Mouse (Mus musculus): ENCODE measurements at regions not wholly inside any gene's neighbourhood (a gene's known extent, or its start where the extent isn't known, plus 50 kb on each side); places are given as distances from the start of the nearest gene placed in this dataset.
"Not testable (repeated sequence)": the region's sequence is repeated elsewhere in the genome, so short reads cannot be mapped to it uniquely, and the experiment has no call there.

- no peak for DNase-seq (ENCODE audit: low spot score in 2 of 2)
These were observed 214.6 kb downstream of the 3100002H09Rik start for GRCm38 (mm10) chr4:124395966-124396395.

GRCm38 (mm10) chr4:124395069-124395965, 215.3 kb downstream of the 3100002H09Rik start:
- DNase-seq (ENCODE audit: low spot score in 2 of 2) = no peak

- no peak for DNase-seq (ENCODE audit: low spot score in 2 of 2)
These were observed 217.0 kb downstream of the 3100002H09Rik start for GRCm38 (mm10) chr4:124393595-124393994.

GRCm38 (mm10) chr4:124389067-124389466, 221.5 kb downstream of the 3100002H09Rik start:
- DNase-seq (ENCODE audit: low spot score in 2 of 2) = no peak

- no peak for DNase-seq (ENCODE audit: low spot score in 2 of 2)
These were observed 225.2 kb downstream of the 3100002H09Rik start for GRCm38 (mm10) chr4:124385106-124386055.

DNA sequence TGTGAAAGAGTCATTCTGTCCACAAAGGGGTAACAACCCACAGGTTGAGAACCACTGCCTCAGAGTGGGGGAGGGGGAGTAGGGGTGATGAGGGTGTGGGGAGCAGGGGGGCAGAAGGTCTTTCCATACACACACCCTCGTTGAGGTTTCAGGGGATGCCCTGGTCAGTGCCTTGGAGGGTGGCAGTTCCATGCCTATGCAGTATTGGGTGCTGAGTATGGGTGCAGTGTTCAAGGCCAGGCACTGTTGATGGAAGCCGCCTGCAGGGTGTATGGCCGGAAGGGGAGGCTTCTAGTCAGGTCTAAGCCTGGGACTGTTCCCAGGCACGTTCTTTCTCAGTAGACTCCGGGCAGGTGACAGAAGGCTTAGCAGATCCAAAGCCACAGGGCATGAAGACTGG, 234.1 kb downstream of the 3100002H09Rik start:
- no peak for DNase-seq (ENCODE audit: low spot score in 2 of 2)

GRCm38 (mm10) chr4:124375581-124375980, 235.0 kb downstream of the 3100002H09Rik start:
- no peak for DNase-seq (ENCODE audit: low spot score in 2 of 2)

- DNase-seq (ENCODE audit: low spot score in 2 of 2) = no peak
These were observed 241.8 kb downstream of the 3100002H09Rik start for GRCm38 (mm10) chr4:124368831-124369230.

DNA sequence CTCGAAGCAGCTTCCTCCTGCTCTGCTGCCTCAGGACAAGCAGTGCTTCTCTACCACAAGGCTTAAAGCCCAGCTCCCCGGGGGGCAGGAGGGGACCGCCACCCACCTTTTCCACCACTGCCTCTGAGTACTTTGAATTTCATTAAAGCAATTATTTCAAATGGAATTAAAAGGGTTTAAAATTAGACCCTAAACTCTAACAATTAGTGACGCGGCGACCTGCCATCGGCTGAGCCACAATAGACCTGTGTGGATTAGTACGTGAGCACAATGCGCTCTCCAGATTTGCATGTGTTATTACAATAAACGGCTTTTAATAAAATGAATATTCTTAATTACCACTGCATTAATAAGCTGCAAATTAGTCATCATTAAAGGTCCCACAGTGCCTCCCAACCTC, 242.5 kb downstream of the 3100002H09Rik start:
- no peak for DNase-seq (ENCODE audit: low spot score in 2 of 2)

GRCm38 (mm10) chr4:124360578-124360908, 250.1 kb downstream of the 3100002H09Rik start:
- no peak for DNase-seq (ENCODE audit: low spot score in 2 of 2)

DNA sequence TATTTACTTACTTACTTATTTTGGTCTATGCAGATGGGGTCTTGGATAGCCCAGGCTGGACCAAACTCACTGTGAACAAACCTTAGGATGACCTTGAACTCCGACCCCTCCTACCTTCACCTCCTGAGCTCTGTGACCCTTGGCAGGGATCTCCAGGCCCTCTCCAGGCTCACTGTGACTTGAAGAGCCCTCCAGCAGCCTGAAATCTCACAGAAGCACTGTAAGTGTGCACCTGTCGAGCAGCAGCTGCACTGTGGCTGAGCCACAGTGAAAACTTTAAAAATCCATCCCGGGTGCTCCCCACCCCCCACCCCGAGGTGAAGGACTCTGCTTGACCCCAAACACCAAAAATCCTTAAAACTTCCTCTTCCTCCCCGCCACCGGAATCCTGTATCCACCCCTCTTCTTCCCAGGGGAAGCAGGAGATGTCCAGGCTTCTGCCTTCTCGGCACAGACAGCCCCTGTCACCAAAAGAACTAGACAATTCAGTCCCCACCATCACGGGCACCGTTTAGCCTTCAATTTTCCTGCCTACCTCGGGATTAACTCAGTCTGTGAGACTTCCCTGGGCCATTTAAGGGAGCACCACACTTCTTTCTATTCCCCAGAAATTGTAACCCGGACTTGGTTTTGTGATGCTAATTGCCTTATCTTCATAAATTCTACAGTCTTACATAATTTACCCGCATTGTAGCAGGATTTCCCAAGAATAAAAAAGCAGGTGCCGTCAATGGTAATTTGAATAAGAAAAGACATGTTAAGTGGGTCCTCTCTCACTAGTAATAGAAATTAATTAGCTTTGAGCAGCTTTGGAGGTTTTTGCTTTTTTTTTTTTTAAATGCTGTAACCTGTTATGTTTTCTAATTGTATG, 250.7 kb downstream of the 3100002H09Rik start:
- no peak for DNase-seq (ENCODE audit: low spot score in 2 of 2)

- not testable (repeated sequence) for DNase-seq (ENCODE audit: low spot score in 2 of 2)
These were observed 252.1 kb downstream of the 3100002H09Rik start for GRCm38 (mm10) chr4:124358456-124358855.

GRCm38 (mm10) chr4:124350361-124350760, 260.2 kb downstream of the 3100002H09Rik start:
- DNase-seq (ENCODE audit: low spot score in 2 of 2) = no peak

- DNase-seq (ENCODE audit: low spot score in 2 of 2) = no peak
These were observed 260.9 kb downstream of the 3100002H09Rik start for GRCm38 (mm10) chr4:124349610-124350295.

GRCm38 (mm10) chr4:124349055-124349454, 261.5 kb downstream of the 3100002H09Rik start:
- no peak for DNase-seq (ENCODE audit: low spot score in 2 of 2)

GRCm38 (mm10) chr4:124340073-124340472, 270.5 kb downstream of the 3100002H09Rik start:
- DNase-seq (ENCODE audit: low spot score in 2 of 2) = no peak

- DNase-seq (ENCODE audit: low spot score in 2 of 2) = no peak
These were observed 274.9 kb downstream of the 3100002H09Rik start for GRCm38 (mm10) chr4:124335726-124336125.

DNA sequence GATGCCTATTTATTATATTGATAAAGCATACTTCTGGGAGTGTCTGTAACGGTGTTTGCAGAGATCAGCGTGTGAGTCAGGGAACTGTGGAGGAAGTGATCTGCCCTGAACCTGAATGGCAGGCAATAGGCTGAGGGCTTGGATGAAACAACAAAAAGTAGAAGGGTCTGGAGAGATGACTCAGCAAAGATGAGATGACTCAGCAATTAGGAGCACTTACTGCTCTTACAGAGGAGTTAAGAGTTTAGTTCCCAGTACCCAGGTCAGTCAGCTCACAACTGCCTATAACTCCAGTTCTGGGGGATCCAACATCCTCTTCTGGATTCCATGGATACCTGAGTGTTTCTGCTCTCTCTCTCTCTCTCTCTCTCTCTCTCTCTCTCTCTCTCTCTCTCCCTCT, 277.6 kb downstream of the 3100002H09Rik start:
- DNase-seq (ENCODE audit: low spot score in 2 of 2) = no peak

DNA sequence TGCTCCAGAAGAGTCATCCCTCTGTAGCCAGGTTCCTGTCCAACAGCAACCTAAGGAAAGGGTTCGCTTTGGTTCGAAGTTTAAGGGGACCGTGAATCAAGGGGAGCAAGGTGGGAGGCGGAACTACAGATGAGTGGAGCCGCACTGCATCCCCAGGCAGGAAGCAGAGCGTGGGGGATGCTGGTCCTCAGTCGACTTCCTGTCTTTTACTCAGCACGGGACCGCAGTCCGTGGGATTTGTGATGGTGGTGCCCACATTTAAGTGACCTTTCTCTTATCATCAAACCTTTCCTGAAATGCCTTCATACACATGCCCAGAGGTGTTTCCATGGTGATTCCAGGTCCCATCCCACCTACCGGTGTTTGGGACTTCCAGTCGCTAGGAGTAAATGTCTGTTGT, 278.2 kb downstream of the 3100002H09Rik start:
- DNase-seq (ENCODE audit: low spot score in 2 of 2) = no peak

DNA sequence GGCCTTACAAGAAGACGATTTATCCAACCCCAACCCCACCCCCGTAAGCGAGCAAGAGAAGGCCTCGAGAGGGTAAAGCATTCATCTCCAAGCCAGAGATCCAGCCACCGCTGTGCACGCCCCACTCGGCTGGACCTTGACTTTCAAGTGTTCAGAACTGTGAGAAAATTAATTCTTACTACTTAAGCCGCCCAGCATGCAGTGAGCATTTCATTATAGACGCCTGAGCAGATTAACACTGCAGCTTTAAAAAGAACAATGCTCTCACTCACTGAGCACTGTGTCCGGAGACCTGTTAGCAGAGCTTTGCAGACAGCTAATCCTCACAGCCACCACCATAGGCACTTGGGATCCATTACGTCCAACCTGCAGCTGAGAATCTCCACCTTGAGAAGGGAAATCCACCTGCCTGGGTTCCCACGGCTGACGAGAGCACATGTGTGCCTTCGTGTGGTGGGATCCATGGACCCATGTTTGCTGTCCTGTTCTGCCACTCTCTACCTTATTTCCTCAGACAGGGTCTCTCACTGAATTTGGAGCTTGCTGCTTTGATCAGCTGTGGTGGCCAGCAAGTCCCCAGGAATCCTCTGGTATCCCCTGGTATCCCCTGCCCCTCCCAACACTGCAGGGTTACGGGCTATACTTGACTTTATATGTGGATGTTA, 281.4 kb downstream of the 3100002H09Rik start:
- DNase-seq (ENCODE audit: low spot score in 2 of 2) = no peak
